Mouse (Mus musculus) midbrain, embryonic 13.5 days (tissue): ENCODE data around the gene Tnfrsf23. TPM values are rescaled to one million over a fixed set of nuclear protein-coding genes. Genes with fewer than 3 reads are reported as not detected.
"Not testable (repeated sequence)": the region's sequence is repeated elsewhere in the genome, so short reads cannot be mapped to it uniquely, and the experiment has no call there.

Source experiments
- ATAC-seq: fragments of 200-750 bp; cut with Nextera tagmentation; 2 replicates; pipeline ENCODE4 v1.8.0; 2017; ENCODE audit warnings: mild to moderate bottlenecking, moderate TSS enrichment, moderate library complexity
- H3K27ac ChIP-seq: fragments of 300-500 bp; sonication (generic); 2 replicates; pipeline ENCODE4 v1.5.1; 2015; ENCODE audit warnings: inconsistent platforms, mild to moderate bottlenecking, moderate library complexity
- H3K27me3 ChIP-seq: fragments of 300-500 bp; sonication (generic); 2 replicates; pipeline ENCODE4 v1.6.1; 2015; ENCODE audit warnings: mild to moderate bottlenecking, inconsistent platforms
- H3K36me3 ChIP-seq: fragments of 300-500 bp; sonication (generic); 2 replicates; pipeline ENCODE4 v1.6.1; 2015; ENCODE audit warnings: mild to moderate bottlenecking, inconsistent platforms
- H3K4me1 ChIP-seq: fragments of 300-500 bp; sonication (generic); replicated peaks from 2 replicates; pipeline ENCODE4 v1.6.1; 2015; ENCODE audit warnings: inconsistent platforms
- H3K4me2 ChIP-seq: fragments of 300-500 bp; sonication (generic); replicated peaks from 2 replicates; pipeline ENCODE4 v1.6.1; 2015; ENCODE audit warnings: moderate library complexity, mild to moderate bottlenecking, inconsistent platforms
- H3K4me3 ChIP-seq: fragments of 300-500 bp; sonication (generic); replicated peaks from 2 replicates; pipeline ENCODE4 v1.5.1; 2015; ENCODE audit warnings: mild to moderate bottlenecking, inconsistent platforms
- H3K9ac ChIP-seq: fragments of 300-500 bp; sonication (generic); replicated peaks from 2 replicates; pipeline ENCODE4 v1.6.1; 2015; ENCODE audit warnings: mild to moderate bottlenecking, inconsistent platforms
- H3K9me3 ChIP-seq: fragments of 300-500 bp; sonication (generic); 2 replicates; pipeline ENCODE4 v1.6.1; 2016; ENCODE audit warnings: mild to moderate bottlenecking, inconsistent platforms
- WGBS: fragments of 180-500 bp; shearing (Covaris S2); methylation state at CpG from one replicate; pipeline ENCODE4 v1.1.7; 2015; 5-methylcytosine and 5-hydroxymethylcytosine counted together
- polyA plus RNA-seq: library from polyadenylated mRNA; unstranded; fragments of >200 nt; fragmentation: Nextera tagmentation; extraction: Ambion mirVana; gene quantifications from 2 replicates; pipeline ENCODE4 v1.2.1, GENCODE M21; 2015

The Tnfrsf23 gene
- polyA plus RNA-seq, 1 experiment from 2014 or later: 0.50 TPM

DNA sequence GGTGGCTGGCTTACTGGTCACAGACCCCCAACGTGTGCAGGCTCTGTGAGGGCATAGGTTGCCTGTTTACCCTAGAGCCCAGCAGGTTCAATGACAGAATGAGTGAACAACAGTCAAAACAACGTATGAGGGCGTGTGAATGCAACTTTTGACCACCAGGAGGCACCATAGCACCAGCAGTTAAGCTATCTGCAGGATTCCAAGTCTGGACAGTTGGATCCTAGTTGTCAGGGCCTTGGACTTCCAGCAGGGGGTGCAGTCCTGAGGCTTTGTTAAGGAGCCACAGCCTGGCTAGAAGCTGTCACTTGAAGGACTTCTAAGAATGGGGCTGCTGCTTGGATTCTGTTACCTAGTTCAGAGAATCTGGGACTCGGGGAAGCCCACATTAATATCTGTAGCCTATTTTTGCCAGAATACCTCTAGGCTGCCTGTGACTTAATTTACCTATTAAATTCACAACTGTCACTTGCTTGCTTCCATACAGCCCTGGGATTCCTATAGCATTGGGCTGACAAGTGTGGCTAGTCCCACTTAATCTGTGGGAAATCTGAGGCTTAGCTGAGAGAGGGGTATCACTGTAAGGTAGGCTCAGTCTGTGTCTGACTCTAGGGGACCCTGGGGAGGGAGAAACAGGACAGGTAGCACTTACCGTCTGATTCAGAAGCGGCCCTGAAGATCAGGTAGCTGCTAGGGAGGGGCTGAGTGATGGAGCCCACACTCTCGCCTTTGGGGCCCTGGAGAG is 21.2 kb upstream of the Tnfrsf23 start:
- peaks cover under 1% of the 10 kb centered on the region; the same call in 1 of the 2 replicates for H3K4me1 ChIP-seq
- H3K9me3 ChIP-seq: no peaks in the 10 kb centered on the region
- H3K36me3 ChIP-seq: peaks cover 67% of the 10 kb centered on the region
- no peak overlapping the region for H3K9ac ChIP-seq
- H3K27me3 ChIP-seq: no peaks in the 10 kb centered on the region
- peak; percentile 85 for ATAC-seq
- H3K27ac ChIP-seq: no peak overlapping the region
- H3K4me2 ChIP-seq: no peak overlapping the region
- no peak overlapping the region for H3K4me3 ChIP-seq
- WGBS: 37% methylated on average over 7 of the region's 7 CpGs

DNA sequence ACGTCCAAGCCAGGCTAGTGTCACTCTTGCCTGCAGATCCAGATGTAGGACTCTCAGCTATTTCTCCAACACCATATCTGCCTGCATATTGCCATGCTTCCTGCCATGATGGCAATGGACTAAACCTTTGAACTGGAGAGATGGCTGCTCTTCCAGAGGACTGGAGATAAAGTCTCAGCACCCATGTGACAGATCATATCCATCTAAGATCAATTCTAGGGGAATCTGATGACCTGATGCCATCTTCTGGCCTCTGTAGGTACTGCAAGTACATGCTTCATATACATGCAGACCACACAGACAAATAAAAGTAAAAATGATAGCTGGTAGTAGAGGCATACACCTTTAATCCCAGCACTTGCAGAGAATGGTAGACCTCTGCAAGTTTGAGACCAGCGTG is 10.5 kb upstream of the Tnfrsf23 start:
- no peak overlapping the region for H3K4me3 ChIP-seq
- no peak overlapping the region for H3K4me2 ChIP-seq
- H3K9me3 ChIP-seq: no peaks in the 10 kb centered on the region
- peaks cover 84% of the 10 kb centered on the region for H3K36me3 ChIP-seq
- no peak overlapping the region for H3K9ac ChIP-seq
- no peak for ATAC-seq
- H3K27ac ChIP-seq: no peak overlapping the region
- WGBS: 78% methylated on average over 2 of the region's 2 CpGs
- no peaks in the 10 kb centered on the region for H3K4me1 ChIP-seq
- no peaks in the 10 kb centered on the region for H3K27me3 ChIP-seq

DNA sequence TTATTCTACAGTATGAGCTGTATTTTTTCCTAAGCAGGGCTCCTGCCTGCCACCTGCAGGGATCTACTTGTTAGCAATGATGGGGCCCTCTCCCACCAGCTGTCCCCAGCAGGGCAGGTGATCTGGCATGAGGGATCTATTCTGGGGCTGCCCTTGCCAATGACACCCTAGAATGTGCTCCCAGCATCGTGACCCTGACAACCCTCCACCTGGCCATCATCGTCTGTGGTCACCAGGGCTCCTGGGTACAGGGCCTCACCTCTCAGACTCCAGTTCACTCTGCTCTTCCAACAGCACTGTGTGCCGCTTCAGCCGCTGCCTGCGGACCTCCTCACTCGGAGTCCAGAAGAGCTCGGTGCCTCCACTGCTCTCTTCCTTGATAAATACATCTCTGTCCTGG is 8.9 kb upstream of the Tnfrsf23 start:
- Histone ChIP-seq H3K4me1 (no peaks in the 10 kb centered on the region), H3K27ac (no peak overlapping the region), H3K9me3 (no peaks in the 10 kb centered on the region), H3K4me3 (no peak overlapping the region), H3K4me2 (no peak overlapping the region), H3K27me3 (no peaks in the 10 kb centered on the region), H3K9ac (no peak overlapping the region), H3K36me3 (peaks cover 93% of the 10 kb centered on the region)
- ATAC-seq: no peak
- 94% methylated on average over 7 of the region's 7 CpGs for WGBS

DNA sequence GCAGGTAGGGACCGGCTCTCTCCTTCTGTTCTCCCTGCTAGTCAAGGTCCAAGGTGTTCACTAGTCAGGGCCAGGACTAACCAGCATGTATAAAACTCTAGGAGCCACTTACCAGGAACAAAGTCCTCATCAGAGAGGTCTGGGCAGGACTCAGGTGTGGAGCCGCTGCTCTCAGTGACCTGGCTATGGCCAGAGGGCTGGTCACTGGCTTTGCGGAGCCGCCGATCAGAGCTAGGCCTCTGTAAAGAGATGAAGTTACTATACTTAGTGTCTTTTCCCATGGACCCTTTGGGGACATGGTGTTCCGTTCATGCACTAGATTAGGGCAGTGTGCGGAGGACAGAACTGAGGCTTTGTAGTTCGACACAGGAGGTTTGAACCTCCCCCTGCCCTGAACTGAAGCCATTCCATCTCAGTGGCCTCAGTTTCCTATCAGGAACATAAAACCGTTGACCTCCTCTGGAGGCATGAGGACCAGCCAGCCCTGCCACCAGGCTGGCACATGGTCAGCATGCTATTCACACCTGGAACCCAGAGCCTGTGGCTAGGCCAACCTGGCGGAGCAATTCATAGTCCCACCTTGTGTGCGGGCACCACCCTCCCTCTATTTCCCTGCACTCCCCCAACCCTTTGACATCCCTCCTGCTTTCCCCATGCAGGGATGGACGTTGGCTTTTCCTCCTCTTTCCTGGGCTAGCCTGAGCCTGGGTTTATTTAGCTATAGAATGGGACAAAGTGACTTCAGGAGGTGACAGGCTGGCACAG is 7.3 kb upstream of the Tnfrsf23 start:
- Histone ChIP-seq H3K27me3 (no peaks in the 10 kb centered on the region), H3K9ac (no peak overlapping the region), H3K9me3 (no peaks in the 10 kb centered on the region), H3K4me2 (no peak overlapping the region), H3K36me3 (peaks cover 97% of the 10 kb centered on the region), H3K4me3 (no peak overlapping the region), H3K4me1 (no peaks in the 10 kb centered on the region), H3K27ac (no peak overlapping the region)
- WGBS: 89% methylated on average over 12 of the region's 12 CpGs
- no peak for ATAC-seq

DNA sequence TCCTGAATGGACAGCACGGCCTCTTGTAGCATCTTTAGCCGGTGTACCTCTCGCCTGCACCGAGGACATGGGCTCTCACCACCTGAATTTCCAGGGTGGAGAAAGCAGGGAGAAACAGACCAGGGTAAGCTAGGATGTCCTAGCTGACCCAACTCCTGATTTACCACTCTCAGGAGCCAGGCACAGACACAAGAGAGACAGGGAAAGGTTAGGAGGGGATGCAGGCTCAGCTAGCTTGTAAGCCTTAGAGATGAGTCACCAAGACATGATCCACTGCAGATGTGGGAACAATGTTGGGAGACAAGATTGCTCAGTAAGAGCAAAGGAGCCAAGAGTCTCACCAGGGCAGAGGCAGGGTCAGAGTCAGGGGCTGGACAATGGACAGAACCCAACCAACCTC is 6.2 kb upstream of the Tnfrsf23 start:
- no peak overlapping the region for H3K4me3 ChIP-seq
- 89% methylated on average over 4 of the region's 4 CpGs for WGBS
- H3K9me3 ChIP-seq: no peaks in the 10 kb centered on the region
- peaks cover 92% of the 10 kb centered on the region for H3K36me3 ChIP-seq
- H3K27ac ChIP-seq: no peak overlapping the region
- ATAC-seq: no peak
- H3K27me3 ChIP-seq: no peaks in the 10 kb centered on the region
- H3K9ac ChIP-seq: no peak overlapping the region
- no peaks in the 10 kb centered on the region for H3K4me1 ChIP-seq
- H3K4me2 ChIP-seq: no peak overlapping the region

DNA sequence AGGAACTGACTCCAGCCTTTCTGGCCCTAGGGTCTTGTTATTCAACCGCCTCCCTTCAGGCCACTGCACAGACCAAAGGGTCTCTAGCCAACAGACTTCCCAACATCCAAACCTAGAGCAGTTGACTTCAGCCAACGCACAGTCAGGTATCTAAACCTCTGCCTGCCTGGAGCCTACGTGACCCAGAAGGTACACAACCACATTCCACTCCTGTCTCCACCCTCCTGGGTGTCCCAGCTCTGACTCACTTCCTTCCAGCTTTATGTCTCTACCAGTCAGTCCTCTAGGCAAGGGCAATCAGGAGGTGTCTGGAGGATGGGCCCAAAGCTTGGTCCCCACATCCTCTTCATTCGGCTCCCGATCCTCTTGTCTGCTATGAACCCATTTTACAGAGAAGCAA is 5.5 kb upstream of the Tnfrsf23 start:
- ATAC-seq: no peak
- H3K9ac ChIP-seq: no peak overlapping the region
- H3K4me2 ChIP-seq: no peak overlapping the region
- peaks cover 85% of the 10 kb centered on the region for H3K36me3 ChIP-seq
- no peaks in the 10 kb centered on the region for H3K9me3 ChIP-seq
- no peaks in the 10 kb centered on the region for H3K27me3 ChIP-seq
- no peak overlapping the region for H3K27ac ChIP-seq
- H3K4me1 ChIP-seq: no peaks in the 10 kb centered on the region
- 92% methylated on average over 5 of the region's 5 CpGs for WGBS
- no peak overlapping the region for H3K4me3 ChIP-seq

DNA sequence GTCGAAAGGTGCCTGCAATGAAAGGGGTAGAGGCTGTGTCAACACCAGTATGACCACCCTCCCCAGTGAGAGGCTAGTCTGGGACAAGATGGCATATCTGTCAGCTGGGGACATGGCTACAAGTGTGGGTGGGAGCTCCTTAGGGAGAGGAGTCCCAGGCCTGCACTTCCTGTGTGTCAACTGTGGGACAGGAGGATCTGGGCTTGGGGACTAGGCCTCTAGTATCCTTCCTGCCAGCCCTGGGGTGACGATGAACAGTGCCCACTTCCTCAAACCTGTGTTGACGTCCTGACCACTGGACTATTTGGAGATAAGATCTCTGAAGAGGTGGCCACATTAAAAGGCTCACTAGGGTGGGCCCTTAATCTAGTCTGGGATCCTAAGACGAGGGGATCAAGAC is 4.3 kb upstream of the Tnfrsf23 start:
- Histone ChIP-seq H3K9ac (no peak overlapping the region), H3K27me3 (no peaks in the 10 kb centered on the region), H3K9me3 (no peaks in the 10 kb centered on the region), H3K36me3 (peaks cover 72% of the 10 kb centered on the region), H3K4me1 (peaks cover 8% of the 10 kb centered on the region), H3K27ac (no peak overlapping the region), H3K4me2 (no peak overlapping the region), H3K4me3 (no peak overlapping the region)
- no peak for ATAC-seq
- WGBS: 77% methylated on average over 4 of the region's 4 CpGs

DNA sequence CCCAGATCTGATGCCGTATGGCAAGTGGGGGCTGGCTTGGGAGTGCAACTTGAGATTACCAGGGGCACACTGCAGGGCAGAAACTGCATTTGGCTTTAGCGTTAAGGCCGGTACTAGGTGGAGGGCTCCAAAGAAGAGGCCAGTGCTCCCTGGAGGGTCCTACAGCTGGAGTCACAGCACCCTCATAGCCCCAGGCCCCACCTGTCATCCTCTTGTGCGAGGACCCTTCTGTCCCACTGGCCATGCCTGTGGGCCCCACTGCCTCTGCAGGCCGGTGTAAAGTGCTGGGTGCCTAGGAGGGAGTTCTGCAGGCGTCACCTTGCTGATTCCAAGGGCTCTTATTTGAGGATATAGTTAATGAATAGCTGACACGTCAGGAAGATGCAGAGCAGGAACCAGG is 3.8 kb upstream of the Tnfrsf23 start:
- no peak for ATAC-seq
- peaks cover 8% of the 10 kb centered on the region for H3K4me1 ChIP-seq
- no peak overlapping the region for H3K27ac ChIP-seq
- WGBS: 84% methylated on average over 7 of the region's 7 CpGs
- peaks cover 68% of the 10 kb centered on the region for H3K36me3 ChIP-seq
- H3K4me3 ChIP-seq: no peak overlapping the region
- H3K9me3 ChIP-seq: no peaks in the 10 kb centered on the region
- no peaks in the 10 kb centered on the region for H3K27me3 ChIP-seq
- no peak overlapping the region for H3K9ac ChIP-seq
- no peak overlapping the region for H3K4me2 ChIP-seq

DNA sequence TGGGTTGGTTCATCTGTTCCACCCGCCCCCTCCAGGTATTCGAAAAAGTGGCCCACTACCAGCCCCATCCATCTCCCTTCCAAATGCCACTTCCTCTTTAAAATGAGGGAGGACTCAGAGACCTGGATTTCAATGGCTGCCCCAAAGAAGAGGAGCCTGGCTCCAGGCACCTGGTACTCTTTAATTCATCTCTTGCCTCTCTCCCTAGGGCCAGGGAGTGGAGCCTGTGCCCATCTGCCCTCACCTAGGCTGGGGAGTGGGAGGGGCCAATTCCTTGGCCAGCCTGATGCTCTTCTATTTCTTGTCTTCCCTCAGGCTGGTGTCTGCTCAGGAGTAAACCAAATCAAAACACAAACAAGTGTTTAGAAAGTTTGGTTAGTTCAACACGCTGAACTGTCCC is 1.0 kb upstream of the Tnfrsf23 start:
- H3K9me3 ChIP-seq, ATAC-seq, H3K27me3 ChIP-seq, H3K4me3 ChIP-seq, H3K9ac ChIP-seq, H3K4me1 ChIP-seq, H3K27ac ChIP-seq, H3K4me2 ChIP-seq: not testable (repeated sequence)
- H3K36me3 ChIP-seq: peaks cover 40% of the 10 kb centered on the region
- 91% methylated on average over 3 of the region's 3 CpGs for WGBS

DNA sequence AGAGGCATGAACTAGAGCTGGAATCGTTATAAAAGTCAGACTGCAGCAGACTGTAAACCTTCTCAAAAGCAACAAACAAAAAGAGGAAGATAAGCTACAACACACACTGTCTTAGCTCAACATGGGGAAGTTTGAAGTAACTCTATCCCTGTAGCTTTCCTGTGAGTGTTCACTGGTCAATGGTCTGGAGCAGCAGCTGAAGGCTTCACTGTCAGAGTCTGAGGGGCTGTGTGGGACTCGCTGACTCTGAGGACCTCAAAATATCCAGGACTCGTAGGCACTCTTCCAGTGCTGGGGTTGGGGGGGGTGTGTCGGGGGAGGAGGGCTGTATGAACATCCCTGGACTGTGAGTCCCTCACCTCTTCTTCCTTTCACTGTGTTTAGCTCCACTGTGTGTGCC is 519 bp upstream of the Tnfrsf23 start:
- H3K4me3 ChIP-seq, H3K27me3 ChIP-seq, H3K9me3 ChIP-seq, H3K4me1 ChIP-seq, H3K27ac ChIP-seq, H3K4me2 ChIP-seq, H3K9ac ChIP-seq: not testable (repeated sequence)
- peak; percentile 37; the same call in 1 of the 2 replicates for ATAC-seq
- peaks cover 35% of the 10 kb centered on the region for H3K36me3 ChIP-seq
- WGBS: 73% methylated on average over 4 of the region's 4 CpGs

DNA sequence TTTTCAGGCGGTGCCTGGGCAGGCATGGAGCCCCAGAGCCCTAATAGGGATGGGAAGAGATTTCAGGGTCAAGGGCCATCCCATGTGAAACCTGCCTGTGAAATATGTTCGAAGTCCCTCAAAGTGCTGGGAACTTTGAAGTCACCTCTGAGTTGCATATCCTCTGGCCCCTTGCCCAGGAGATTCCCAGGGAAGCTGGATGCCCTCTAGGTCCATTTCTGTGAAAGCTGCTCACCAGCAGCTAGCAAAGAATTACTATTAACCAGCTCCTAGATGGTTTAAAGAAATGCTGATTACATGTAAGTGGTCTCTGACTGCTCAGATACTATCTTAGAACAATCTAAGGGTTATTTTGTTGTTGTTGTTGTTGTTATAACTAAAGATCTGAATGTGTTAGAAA is 1.1 kb downstream of the Tnfrsf23 start:
- not testable (repeated sequence) for H3K9me3 ChIP-seq, ATAC-seq, H3K27ac ChIP-seq, H3K4me3 ChIP-seq, H3K9ac ChIP-seq, H3K27me3 ChIP-seq, H3K4me2 ChIP-seq, H3K4me1 ChIP-seq
- WGBS: 91% methylated on average over 2 of the region's 2 CpGs
- H3K36me3 ChIP-seq: peaks cover 18% of the 10 kb centered on the region

DNA sequence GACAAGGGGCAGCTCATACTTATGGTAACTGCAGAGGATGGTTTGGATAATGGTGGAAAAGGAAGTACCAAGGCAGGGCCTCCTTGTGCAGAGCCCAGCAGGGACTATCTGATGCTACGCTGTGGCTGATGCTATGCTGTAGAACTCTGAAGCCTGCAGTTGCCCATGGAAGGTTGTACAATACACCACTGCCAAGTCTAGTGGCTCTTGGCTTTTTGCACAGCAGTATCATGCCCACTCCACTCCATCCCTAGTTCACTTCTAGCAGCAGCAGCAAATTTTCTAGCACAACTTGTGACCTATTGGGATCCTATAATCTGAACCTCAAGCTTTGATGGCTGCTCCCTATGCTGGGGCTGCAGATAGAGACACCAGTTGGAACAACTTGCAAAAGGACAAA is 4.1 kb downstream of the Tnfrsf23 start:
- WGBS: 69% methylated on average over 1 of the region's 1 CpGs
- Histone ChIP-seq H3K27ac (no peak overlapping the region), H3K4me2 (no peak overlapping the region), H3K4me3 (no peak overlapping the region), H3K9ac (no peak overlapping the region), H3K4me1 (peaks cover 8% of the 10 kb centered on the region), H3K36me3 (no peaks in the 10 kb centered on the region), H3K9me3 (no peaks in the 10 kb centered on the region), H3K27me3 (peaks cover 3% of the 10 kb centered on the region; the same call in 1 of the 2 replicates)
- no peak for ATAC-seq
